Mouse (Mus musculus) liver, postnatal 0 days (tissue): ENCODE results near the gene Rab43.

Source experiments
- CTCF ChIP-seq: sonication (generic); IDR thresholded peaks from 2 replicates; pipeline ENCODE4 v1.5.1; 2016; ENCODE audit warnings: antibody characterized with exemption, low read depth
- EP300 ChIP-seq: IDR thresholded peaks from 2 replicates; pipeline ENCODE4 v1.6.1; 2016; ENCODE audit warnings: antibody characterized with exemption, low read depth, mild to moderate bottlenecking

- TF ChIP-seq CTCF (no peak), EP300 (peak; percentile 24; the same call in 1 of the 2 replicates)
Observed at GRCm38 (mm10) chr6:87807735-87808440, 4.1 kb downstream of the Rab43 start.
